Mouse (Mus musculus): ENCODE results near the gene Gm6020. TPM values are rescaled to one million over a fixed set of nuclear protein-coding genes. Genes with fewer than 3 reads are reported as not detected.
A peak's percentile ranks its signal among the peaks of the same experiment; 100 is the strongest.
"Not testable (repeated sequence)": the region's sequence is repeated elsewhere in the genome, so short reads cannot be mapped to it uniquely, and the experiment has no call there.

Gm6020 gene
- polyA plus RNA-seq (2012; rRNA removed): not detected in 2 replicates

- H3K27me3 ChIP-seq (replicated peaks; ENCODE audit: control insufficient read depth, insufficient read depth, low read length); H3K4me1 ChIP-seq (ENCODE audit: control insufficient read depth, insufficient read depth, low read length); DNase-seq; H3K36me3 ChIP-seq (ENCODE audit: control insufficient read depth, insufficient read depth, low read length); H3K4me3 ChIP-seq (ENCODE audit: insufficient read depth, low read depth, low read length); H3K27ac ChIP-seq (ENCODE audit: insufficient read depth, low read depth, low read length): not testable (repeated sequence)
- WGBS: 83% methylated on average over 2 of the region's 2 CpGs
Observed at GRCm38 (mm10) chr19:61183590-61183989, at the start of gene Gm6020. Gene Gm6020, plus strand, starts transcription at chr19:61183890.

- DNase-seq: no peak
- Histone ChIP-seq H3K27ac (ENCODE audit: insufficient read depth, low read depth, low read length) (no peak overlapping the region), H3K27me3 (replicated peaks; ENCODE audit: control insufficient read depth, insufficient read depth, low read length) (no peaks in the 10 kb centered on the region), H3K36me3 (ENCODE audit: control insufficient read depth, insufficient read depth, low read length) (peaks cover 1% of the 10 kb centered on the region; the same call in 1 of the 2 replicates), H3K4me1 (ENCODE audit: control insufficient read depth, insufficient read depth, low read length) (peaks cover 4% of the 10 kb centered on the region; the same call in 1 of the 2 replicates), H3K4me3 (ENCODE audit: insufficient read depth, low read depth, low read length) (no peak overlapping the region)
- no peak for TF ChIP-seq CTCF (conservative IDR thresholded peaks at IDR 0.05; ENCODE audit: insufficient read depth, insufficient read length, low read depth, low read length)
- no peak for TF ChIP-seq POLR2A (IDR thresholded peaks at IDR 0.05; ENCODE audit: low read depth, low read length)
Observed at GRCm38 (mm10) chr19:61138655-61139054, 45.0 kb upstream of the Gm6020 start.

DNA sequence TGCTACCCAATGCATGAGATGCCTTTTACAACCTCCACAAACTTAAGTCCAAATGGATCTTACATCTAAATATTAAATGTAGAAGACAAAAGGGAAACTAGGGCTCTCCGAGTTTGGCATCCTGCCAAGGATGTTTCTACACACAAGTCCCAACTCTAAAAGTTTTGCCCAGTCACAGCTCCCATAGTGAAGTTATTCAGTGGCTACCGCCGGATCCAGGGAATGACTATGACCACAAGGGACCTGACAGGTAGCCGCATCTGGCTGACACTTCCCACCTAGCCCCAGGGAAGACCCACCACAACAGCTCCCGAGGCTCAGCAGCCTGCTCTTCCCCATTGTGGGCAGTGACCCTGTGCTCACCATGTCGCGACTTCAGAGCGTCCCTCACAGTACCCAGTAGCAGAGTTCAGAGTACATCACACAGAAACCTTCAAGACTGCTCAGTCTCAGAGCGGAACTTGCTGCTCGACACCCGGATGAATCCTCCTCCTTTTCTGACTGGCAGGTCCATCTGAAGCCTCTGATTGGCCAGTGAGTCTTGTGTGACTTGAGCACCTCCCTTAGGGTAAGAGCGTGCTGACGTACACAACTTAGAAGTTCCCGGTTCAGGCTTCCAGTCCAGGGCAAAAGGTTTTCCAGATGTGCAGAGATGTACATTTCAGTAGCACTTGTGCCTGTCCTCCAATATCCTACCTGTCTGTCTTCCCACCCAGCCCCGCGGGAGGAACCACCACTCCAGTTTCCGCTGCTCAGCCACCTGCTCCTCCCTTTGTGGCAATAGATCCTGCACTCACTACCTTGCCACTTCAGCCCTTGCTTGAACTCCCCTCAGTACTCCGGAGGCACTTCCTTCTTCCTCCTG, 43.1 kb upstream of the Gm6020 start, which contains the start of gene Zfp950:
TSS of gene Zfp950 (minus strand) at position 499 of the 865 bp plus-strand sequence.
- Histone ChIP-seq H3K36me3 (ENCODE audit: control insufficient read depth, insufficient read depth, low read length) (peaks cover 1% of the 10 kb centered on the region; the same call in 1 of the 2 replicates), H3K27ac (ENCODE audit: insufficient read depth, low read depth, low read length) (peak within 1 kb of the TSS; percentile 19; the same call in 1 of the 2 replicates), H3K27me3 (replicated peaks; ENCODE audit: control insufficient read depth, insufficient read depth, low read length) (no peaks in the 10 kb centered on the region), H3K4me3 (ENCODE audit: insufficient read depth, low read depth, low read length) (peak within 1 kb of the TSS; percentile 81), H3K4me1 (ENCODE audit: control insufficient read depth, insufficient read depth, low read length) (peaks cover 4% of the 10 kb centered on the region; the same call in 1 of the 2 replicates)
- TF ChIP-seq CTCF (conservative IDR thresholded peaks at IDR 0.05; ENCODE audit: insufficient read depth, insufficient read length, low read depth, low read length): no peak
- TF ChIP-seq POLR2A (IDR thresholded peaks at IDR 0.05; ENCODE audit: low read depth, low read length): no peak
- peak; percentile 97 for DNase-seq
- 1% methylated on average over 18 of the region's 18 CpGs for WGBS

- TF ChIP-seq POLR2A (IDR thresholded peaks at IDR 0.05; ENCODE audit: low read depth, low read length) (no peak), CTCF (conservative IDR thresholded peaks at IDR 0.05; ENCODE audit: insufficient read depth, insufficient read length, low read depth, low read length) (no peak)
- DNase-seq: peak; percentile 20
Observed at GRCm38 (mm10) chr19:61141299-61141698, 42.4 kb upstream of the Gm6020 start.

GRCm38 (mm10) chr19:61151372-61151700, 32.4 kb upstream of the Gm6020 start:
- WGBS: 7% methylated on average over 8 of the region's 8 CpGs
- Histone ChIP-seq H3K4me1 (ENCODE audit: control insufficient read depth, insufficient read depth, low read length) (no peaks in the 10 kb centered on the region), H3K27ac (ENCODE audit: insufficient read depth, low read depth, low read length) (peak overlapping the region; percentile 62; the same call in 1 of the 2 replicates), H3K4me3 (ENCODE audit: insufficient read depth, low read depth, low read length) (peak overlapping the region; percentile 65), H3K27me3 (replicated peaks; ENCODE audit: control insufficient read depth, insufficient read depth, low read length) (no peaks in the 10 kb centered on the region), H3K36me3 (ENCODE audit: control insufficient read depth, insufficient read depth, low read length) (no peaks in the 10 kb centered on the region)
- TF ChIP-seq CTCF (conservative IDR thresholded peaks at IDR 0.05; ENCODE audit: insufficient read depth, insufficient read length, low read depth, low read length) (no peak), POLR2A (IDR thresholded peaks at IDR 0.05; ENCODE audit: low read depth, low read length) (no peak)
- DNase-seq: peak; percentile 52

More at GRCm38 (mm10) chr19:61141299-61141698, 42.4 kb upstream of the Gm6020 start:
- H3K4me1 ChIP-seq (ENCODE audit: control insufficient read depth, insufficient read depth, low read length): peaks cover 4% of the 10 kb centered on the region; the same call in 1 of the 2 replicates
- no peak overlapping the region for H3K4me3 ChIP-seq (ENCODE audit: insufficient read depth, low read depth, low read length)
- H3K27me3 ChIP-seq (replicated peaks; ENCODE audit: control insufficient read depth, insufficient read depth, low read length): no peaks in the 10 kb centered on the region
- H3K36me3 ChIP-seq (ENCODE audit: control insufficient read depth, insufficient read depth, low read length): no peaks in the 10 kb centered on the region
- no peak overlapping the region for H3K27ac ChIP-seq (ENCODE audit: insufficient read depth, low read depth, low read length)
- WGBS: 23% methylated on average over 4 of the region's 4 CpGs

DNA sequence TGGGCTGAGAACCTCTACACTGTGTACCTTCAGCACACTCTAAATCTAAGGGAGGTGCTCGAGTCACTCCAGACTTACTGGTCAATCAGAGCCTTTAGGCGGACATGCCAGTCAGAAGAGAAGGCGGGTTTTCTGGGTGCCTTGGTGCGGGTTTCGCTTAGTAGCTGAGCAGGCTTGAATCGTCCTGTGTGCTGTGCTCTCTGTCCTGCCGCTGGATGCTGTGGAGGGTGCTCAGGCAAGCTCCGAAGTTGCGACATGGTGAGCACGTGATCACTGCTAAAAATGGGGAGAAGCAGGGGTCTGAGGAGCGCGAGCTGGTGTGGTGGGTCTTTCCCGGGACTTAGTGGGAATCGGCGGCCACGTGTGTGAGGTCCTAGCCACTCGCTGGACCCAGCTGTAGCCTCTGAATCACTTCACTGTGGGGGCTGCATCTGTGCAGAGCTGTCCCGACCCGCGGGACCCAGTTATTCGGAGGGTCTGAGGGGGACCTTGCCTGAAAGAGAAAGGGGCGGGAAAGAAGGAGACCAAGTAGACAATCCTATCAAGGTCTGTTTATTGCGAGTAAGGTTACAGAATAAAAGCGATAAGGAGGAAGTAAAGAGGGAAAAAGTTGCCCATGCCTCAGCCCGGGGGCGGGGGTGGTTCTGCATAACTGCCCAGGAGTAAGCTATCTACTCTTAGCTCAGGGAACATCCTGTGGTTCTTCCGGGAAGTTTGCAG, 31.8 kb upstream of the Gm6020 start:
- H3K27ac ChIP-seq (ENCODE audit: insufficient read depth, low read depth, low read length): peak overlapping the region; percentile 62; the same call in 1 of the 2 replicates
- H3K27me3 ChIP-seq (replicated peaks; ENCODE audit: control insufficient read depth, insufficient read depth, low read length): no peaks in the 10 kb centered on the region
- TF ChIP-seq POLR2A (IDR thresholded peaks at IDR 0.05; ENCODE audit: low read depth, low read length) (no peak), CTCF (conservative IDR thresholded peaks at IDR 0.05; ENCODE audit: insufficient read depth, insufficient read length, low read depth, low read length) (no peak)
- WGBS: 2% methylated on average over 27 of the region's 27 CpGs
- H3K4me3 ChIP-seq (ENCODE audit: insufficient read depth, low read depth, low read length): peak overlapping the region; percentile 65
- no peak for DNase-seq
- H3K4me1 ChIP-seq (ENCODE audit: control insufficient read depth, insufficient read depth, low read length): no peaks in the 10 kb centered on the region
- H3K36me3 ChIP-seq (ENCODE audit: control insufficient read depth, insufficient read depth, low read length): no peaks in the 10 kb centered on the region
